ENCODE assay signal across 17 mouse cellular contexts in genomic region chr17:24560301-24561028, GRCm38 (mm10). TPM values are rescaled to one million over a fixed set of nuclear protein-coding genes. Genes with fewer than 3 reads are reported as not detected.
DNase-seq lines count a peak whose midpoint lies in the region; ATAC-seq and TF ChIP-seq lines count a peak whose summit lies in the region.
"Had no signal": no experiment of that assay in that cellular context is flagged by ENCODE, and none has a peak within 500 bp of the region (broad histone marks: within the 10 kb centered on the region; RNA-seq: fewer than 3 reads in every experiment).

No protein-coding gene starts in this region.

- intact Hi-C loops in heart, adult 2 months (cut with DNase I), result no loop called here

- no peak overlapping the region for H3K4me3 ChIP-seq in heart, adult 2 months
- no peak overlapping the region for H3K4me3 ChIP-seq in heart, embryonic 12.5 days
- no peak overlapping the region for H3K4me3 ChIP-seq in neural tube, embryonic 15.5 days (replicated peaks)
- H3K4me3 ChIP-seq: forebrain, embryonic 12.5 days; midbrain, embryonic 12.5 days had no signal

- no peak for TF ChIP-seq POLR2A in heart, adult 2 months (IDR thresholded peaks at IDR 0.05; ENCODE audit: insufficient read depth, low read depth, low read length)

- no peak for TF ChIP-seq CTCF in heart, adult 2 months (IDR thresholded peaks at IDR 0.05)

- DNase-seq in heart, adult 2 months, result peak in 1 of 2 experiments; percentile 17
- DNase-seq in lung, postnatal 10 days, result peak; percentile 53
- no peak for DNase-seq in lung, postnatal 4 days
- DNase-seq in cerebellum, adult 18-20 months, result peak; percentile 69 to 75
- no peak for DNase-seq in thymus, postnatal 25 days
- DNase-seq in retina, postnatal 1 day, result no peak
- DNase-seq: adrenal gland, adult 8-10 months; embryo, embryonic 11 days; right cerebral cortex, postnatal 14 days had no signal

- 63% methylated on average over 5 of the region's 5 CpGs for whole genome bisulfite sequencing in heart, adult 2 months
- 86% methylated on average over 5 of the region's 5 CpGs for WGBS in heart, embryonic 12.5 days
- 89% methylated on average over 5 of the region's 5 CpGs for WGBS in neural tube, embryonic 15.5 days

- H3K9ac ChIP-seq in heart, adult 2 months (ENCODE audit: low read depth, low read length), result no peak overlapping the region
- no peak overlapping the region for H3K9ac ChIP-seq in heart, embryonic 12.5 days
- H3K9ac ChIP-seq in neural tube, embryonic 15.5 days (replicated peaks), result no peak overlapping the region
- H3K9ac ChIP-seq: forebrain, embryonic 12.5 days; midbrain, embryonic 12.5 days had no signal

- TF ChIP-seq EP300 in heart, adult 2 months (IDR thresholded peaks at IDR 0.05; ENCODE audit: insufficient read depth, low read depth, low read length), result no peak

- no peak overlapping the region for H3K4me2 ChIP-seq in heart, embryonic 12.5 days
- no peak overlapping the region for H3K4me2 ChIP-seq in neural tube, embryonic 15.5 days
- H3K4me2 ChIP-seq: forebrain, embryonic 12.5 days; liver, embryonic 11.5 days; midbrain, embryonic 12.5 days had no signal

- peak overlapping the region; percentile 44 for H3K27ac ChIP-seq in heart, adult 2 months
- no peak overlapping the region for H3K27ac ChIP-seq in heart, embryonic 12.5 days (ENCODE audit: poor library complexity, severe bottlenecking)
- peak overlapping the region; percentile 51; the same call in 1 of the 2 replicates for H3K27ac ChIP-seq in neural tube, embryonic 15.5 days (replicated peaks)
- H3K27ac ChIP-seq: forebrain, embryonic 12.5 days; kidney, postnatal 0 days; midbrain, embryonic 12.5 days had no signal

- no peaks in the 10 kb centered on the region for H3K27me3 ChIP-seq in heart, adult 2 months (ENCODE audit: control insufficient read depth, insufficient read depth, low read length)
- H3K27me3 ChIP-seq in heart, embryonic 12.5 days (replicated peaks), result no peaks in the 10 kb centered on the region
- no peaks in the 10 kb centered on the region for H3K27me3 ChIP-seq in neural tube, embryonic 15.5 days (replicated peaks)
- H3K27me3 ChIP-seq: midbrain, embryonic 12.5 days had no signal

- H3K9me3 ChIP-seq in heart, embryonic 12.5 days (replicated peaks), result no peaks in the 10 kb centered on the region
- H3K9me3 ChIP-seq in neural tube, embryonic 15.5 days (replicated peaks), result no peaks in the 10 kb centered on the region
- H3K9me3 ChIP-seq: forebrain, embryonic 12.5 days; midbrain, embryonic 12.5 days had no signal

- H3K36me3 ChIP-seq in heart, adult 2 months (ENCODE audit: control insufficient read depth, insufficient read depth, low read length), result peaks cover 29% of the 10 kb centered on the region
- H3K36me3 ChIP-seq in heart, embryonic 12.5 days, result peaks cover 7% of the 10 kb centered on the region
- 0 out of 2 replicates have a peak, but pooled peaks cover 9% of the 10 kb centered on the region for H3K36me3 ChIP-seq in neural tube, embryonic 15.5 days

- H3K4me1 ChIP-seq in heart, adult 2 months (ENCODE audit: control insufficient read depth, insufficient read depth, low read length), result peaks cover 30% of the 10 kb centered on the region
- peaks cover 46% of the 10 kb centered on the region for H3K4me1 ChIP-seq in heart, embryonic 12.5 days (replicated peaks)
- peaks cover 39% of the 10 kb centered on the region for H3K4me1 ChIP-seq in neural tube, embryonic 15.5 days

- H3K79me2 ChIP-seq in heart, adult 2 months (replicated peaks; ENCODE audit: control insufficient read depth, insufficient read depth, low read length), result peaks cover 13% of the 10 kb centered on the region

- ATAC-seq in heart, embryonic 12.5 days (ENCODE audit: insufficient number of reproducible peaks, low FRiP score), result no peak
- no peak for ATAC-seq in neural tube, embryonic 15.5 days (ENCODE audit: low FRiP score)
- ATAC-seq: intestine, embryonic 16.5 days had no signal

RNA-seq across cellular contexts. Expression of gene Pkd1, which starts 10.8 kb away (rescaled TPM):
- 10 to 100 TPM; 35.6 to 36.2 TPM for total RNA-seq in heart, adult 2 months (2021)
- 48.5 and 59.9 TPM in 2 replicates for polyA plus RNA-seq in heart, adult 2 months (2012; rRNA removed)
- polyA plus RNA-seq in heart, embryonic 12.5 days (2016; fragmentation: Nextera tagmentation; extraction: Ambion mirVana), result 18.1 and 18.9 TPM in 2 replicates
- 31.2 and 31.7 TPM in 2 replicates for polyA plus RNA-seq in neural tube, embryonic 15.5 days (2015; fragmentation: Nextera tagmentation; extraction: Ambion mirVana)

RNA-seq across cellular contexts. Expression of gene Rab26, which starts 26.5 kb away (rescaled TPM):
- under 1 TPM in 1 of 2 experiments, not detected in 1; 0.39 TPM for total RNA-seq in heart, adult 2 months (2021)
- 0.10 and 0.12 TPM in 2 replicates for polyA plus RNA-seq in heart, adult 2 months (2012; rRNA removed)
- 1.2 TPM in 2 replicates for polyA plus RNA-seq in heart, embryonic 12.5 days (2016; fragmentation: Nextera tagmentation; extraction: Ambion mirVana)
- 6.1 and 9.1 TPM in 2 replicates for polyA plus RNA-seq in neural tube, embryonic 15.5 days (2015; fragmentation: Nextera tagmentation; extraction: Ambion mirVana)
- total RNA-seq: heart, adult 18-20 months had no signal

RNA-seq across cellular contexts. Expression of gene Traf7, which starts 32.7 kb away (rescaled TPM):
- 10 to 100 TPM; 41.9 to 46.5 TPM for total RNA-seq in heart, adult 2 months (2021)
- polyA plus RNA-seq in heart, adult 2 months (2012; rRNA removed), result 93.4 and 109 TPM in 2 replicates
- polyA plus RNA-seq in heart, embryonic 12.5 days (2016; fragmentation: Nextera tagmentation; extraction: Ambion mirVana), result 71.8 and 81.4 TPM in 2 replicates
- polyA plus RNA-seq in neural tube, embryonic 15.5 days (2015; fragmentation: Nextera tagmentation; extraction: Ambion mirVana), result 83.2 and 89.4 TPM in 2 replicates

Comparison
In these comparisons a context has a peak if more than half of its experiments do, and no peak if none do; other contexts are left out.
1. DNase-seq: peak in lung, postnatal 10 days (single experiment) and cerebellum, adult 18-20 months (2 of 2); none in lung, postnatal 4 days (0 of 2), thymus, postnatal 25 days (single experiment) and retina, postnatal 1 day (single experiment).